Mouse (Mus musculus) kidney, adult 2 months (tissue): ENCODE data around the gene Wwox.
A peak's percentile ranks its signal among the peaks of the same experiment; 100 is the strongest.

Source experiments
- CTCF ChIP-seq: fragments of 200-500 bp; conservative IDR thresholded peaks from 2 replicates; pipeline ENCODE4 v1.5.1; 2011; ENCODE audit warnings: low read depth, mild to moderate bottlenecking, control low read depth, low read length, moderate library complexity, mixed read lengths; ENCODE audit not compliant: insufficient read depth, insufficient read length
- POLR2A ChIP-seq: fragments of 200-500 bp; IDR thresholded peaks from one replicate; pipeline ENCODE4 v1.6.1; 2011; ENCODE audit warnings: low read depth, low read length, control low read depth

DNA sequence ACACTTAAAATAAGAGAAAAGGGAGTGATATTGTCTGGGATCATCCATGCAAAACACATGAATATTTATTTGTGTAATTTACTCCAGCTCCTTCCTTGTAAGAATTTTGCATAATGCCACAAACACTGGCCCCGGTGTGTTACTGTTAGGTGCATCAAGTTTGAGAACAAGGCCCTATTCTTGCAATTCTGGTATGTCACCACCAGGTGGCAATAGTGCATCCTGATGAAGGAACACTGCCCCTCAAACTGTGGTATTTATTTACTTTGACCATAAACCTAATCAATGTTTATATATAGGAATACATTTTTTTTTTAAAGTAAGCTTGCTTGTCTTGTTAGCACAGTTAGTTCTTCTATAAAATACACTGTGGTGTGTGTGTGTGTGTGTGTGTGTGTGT lies 493.8 kb downstream of the Wwox start:
- peak; percentile 33; the same call in 1 of the 2 replicates for TF ChIP-seq CTCF
- TF ChIP-seq POLR2A: no peak
